Mouse (Mus musculus) brown adipose tissue, adult 24 weeks (tissue): ENCODE data around the gene Ndufaf8. TPM values are rescaled to one million over a fixed set of nuclear protein-coding genes. Genes with fewer than 3 reads are reported as not detected.
A peak's percentile ranks its signal among the peaks of the same experiment; 100 is the strongest.

ENCODE experiments used
- H3K27ac ChIP-seq: fragments of 200-500 bp; replicated peaks from 2 replicates; pipeline ENCODE4 v1.5.1; 2012; ENCODE audit warnings: low read depth, mild to moderate bottlenecking, low read length
- H3K4me1 ChIP-seq: fragments of 200-500 bp; 2 replicates; pipeline ENCODE4 v1.6.1; 2012; ENCODE audit warnings: low read length, mixed read lengths; ENCODE audit not compliant: control insufficient read depth, insufficient read depth, insufficient read length
- H3K4me3 ChIP-seq: fragments of 200-500 bp; 2 replicates; pipeline ENCODE4 v1.5.1; 2012; ENCODE audit warnings: low read depth, mild to moderate bottlenecking, low read length, moderate library complexity; ENCODE audit not compliant: insufficient read depth
- polyA plus RNA-seq: library from polyadenylated mRNA; stranded (reverse); fragments of >200 nt; gene quantifications from 2 replicates; pipeline ENCODE4 v1.2.4, GENCODE M21; 2012; ENCODE audit not compliant: missing spikeins, insufficient read depth, insufficient read length

Ndufaf8 gene
- 84.1 and 118 TPM in 2 replicates for polyA plus RNA-seq

- Histone ChIP-seq H3K4me1 (peaks cover 3% of the 10 kb centered on the region; the same call in 1 of the 2 replicates), H3K27ac (peak within 1 kb of the TSS; percentile 73), H3K4me3 (peak within 1 kb of the TSS; percentile 78)
Observed at GRCm38 (mm10) chr11:120098588-120099511, at the start of gene Ndufaf8, which contains the start of gene Tepsin. Gene Ndufaf8 (plus strand): TSS chr11:120098928. Gene Tepsin (minus strand): TSS chr11:120098731.

GRCm38 (mm10) chr11:120049067-120049466 is 49.7 kb upstream of the Ndufaf8 start:
- Histone ChIP-seq H3K27ac (no peak overlapping the region), H3K4me3 (no peak overlapping the region), H3K4me1 (peaks cover 3% of the 10 kb centered on the region)

DNA sequence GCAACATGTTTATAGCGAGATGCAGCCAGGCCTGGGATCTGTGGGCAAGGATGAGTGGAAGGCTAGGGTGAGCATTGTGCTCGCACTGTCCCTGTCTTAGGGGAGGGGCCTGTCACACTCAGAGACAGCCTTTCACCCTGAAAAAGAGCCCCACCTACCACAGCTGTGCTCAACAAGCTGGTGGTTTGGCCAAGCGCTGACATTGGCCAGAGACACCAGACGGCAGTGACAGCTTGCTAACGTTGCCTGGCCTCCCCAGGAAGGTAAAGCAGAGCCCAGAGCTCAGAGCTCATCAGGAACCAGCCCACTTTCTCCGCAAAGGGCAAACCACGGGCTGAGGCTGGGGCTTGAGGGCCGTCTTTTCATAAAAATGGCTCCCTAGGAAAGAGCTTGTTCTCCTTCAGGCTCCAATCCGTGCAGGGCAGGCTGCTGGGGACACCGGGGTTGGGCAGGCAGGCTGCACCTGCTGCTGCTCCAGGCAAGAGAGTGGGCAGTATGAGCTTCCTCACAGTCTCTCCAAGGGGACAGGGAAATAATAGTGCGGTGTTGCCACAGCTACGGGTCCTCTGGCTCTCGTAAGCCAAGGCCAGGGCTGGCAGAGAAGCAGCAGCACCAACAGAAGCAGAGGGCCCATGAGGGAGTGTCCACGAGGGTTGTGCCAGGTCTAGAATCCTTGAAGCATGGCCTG is 47.5 kb upstream of the Ndufaf8 start:
- Histone ChIP-seq H3K4me1 (peaks cover 3% of the 10 kb centered on the region), H3K4me3 (no peak overlapping the region), H3K27ac (no peak overlapping the region)

GRCm38 (mm10) chr11:120052274-120052673 is 46.5 kb upstream of the Ndufaf8 start:
- H3K27ac ChIP-seq: no peak overlapping the region

GRCm38 (mm10) chr11:120053846-120054245 is 44.9 kb upstream of the Ndufaf8 start:
- Histone ChIP-seq H3K27ac (no peak overlapping the region), H3K4me1 (peaks cover 3% of the 10 kb centered on the region), H3K4me3 (no peak overlapping the region)

More at GRCm38 (mm10) chr11:120052274-120052673, 46.5 kb upstream of the Ndufaf8 start:
- Histone ChIP-seq H3K4me3 (no peak overlapping the region), H3K4me1 (peaks cover 3% of the 10 kb centered on the region)

- H3K4me1 ChIP-seq: peaks cover 3% of the 10 kb centered on the region
- H3K27ac ChIP-seq: no peak overlapping the region
- no peak overlapping the region for H3K4me3 ChIP-seq
Observed at GRCm38 (mm10) chr11:120055953-120056732, 42.6 kb upstream of the Ndufaf8 start.

- H3K4me1 ChIP-seq: no peaks in the 10 kb centered on the region
- no peak overlapping the region for H3K4me3 ChIP-seq
- H3K27ac ChIP-seq: no peak overlapping the region
Observed at GRCm38 (mm10) chr11:120060634-120061033, 38.1 kb upstream of the Ndufaf8 start.

DNA sequence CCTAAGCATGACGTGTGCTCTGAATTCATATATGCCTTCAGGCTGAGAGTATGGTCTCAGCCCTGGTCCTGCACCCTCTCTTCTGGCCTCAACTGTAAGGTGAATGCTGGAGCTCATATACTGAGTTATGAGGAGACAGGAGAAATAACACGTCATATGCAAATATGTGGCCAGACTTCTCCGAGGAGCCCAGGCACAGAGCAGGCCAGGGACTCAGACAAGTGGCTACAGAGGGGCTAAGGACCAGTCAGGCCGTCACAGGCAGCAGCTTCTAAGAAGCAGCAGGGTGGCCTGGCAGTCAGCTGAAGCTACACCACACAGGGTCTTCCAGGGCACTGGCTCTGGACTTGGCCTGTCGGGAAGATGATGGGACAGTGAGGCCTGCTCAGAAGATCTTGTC is 35.4 kb upstream of the Ndufaf8 start:
- Histone ChIP-seq H3K4me1 (no peaks in the 10 kb centered on the region), H3K27ac (no peak overlapping the region), H3K4me3 (no peak overlapping the region)

GRCm38 (mm10) chr11:120064006-120064667 is 34.6 kb upstream of the Ndufaf8 start:
- no peaks in the 10 kb centered on the region for H3K4me1 ChIP-seq
- H3K4me3 ChIP-seq: no peak overlapping the region
- H3K27ac ChIP-seq: no peak overlapping the region

- no peaks in the 10 kb centered on the region for H3K4me1 ChIP-seq
Observed at GRCm38 (mm10) chr11:120064668-120065040, 34.1 kb upstream of the Ndufaf8 start.

GRCm38 (mm10) chr11:120065291-120065690 is 33.4 kb upstream of the Ndufaf8 start:
- Histone ChIP-seq H3K4me1 (no peaks in the 10 kb centered on the region), H3K4me3 (no peak overlapping the region), H3K27ac (no peak overlapping the region)

More at GRCm38 (mm10) chr11:120064668-120065040, 34.1 kb upstream of the Ndufaf8 start:
- Histone ChIP-seq H3K27ac (no peak overlapping the region), H3K4me3 (no peak overlapping the region)

- Histone ChIP-seq H3K4me3 (no peak overlapping the region), H3K4me1 (no peaks in the 10 kb centered on the region), H3K27ac (no peak overlapping the region)
Observed at GRCm38 (mm10) chr11:120067834-120068233, 30.9 kb upstream of the Ndufaf8 start.

DNA sequence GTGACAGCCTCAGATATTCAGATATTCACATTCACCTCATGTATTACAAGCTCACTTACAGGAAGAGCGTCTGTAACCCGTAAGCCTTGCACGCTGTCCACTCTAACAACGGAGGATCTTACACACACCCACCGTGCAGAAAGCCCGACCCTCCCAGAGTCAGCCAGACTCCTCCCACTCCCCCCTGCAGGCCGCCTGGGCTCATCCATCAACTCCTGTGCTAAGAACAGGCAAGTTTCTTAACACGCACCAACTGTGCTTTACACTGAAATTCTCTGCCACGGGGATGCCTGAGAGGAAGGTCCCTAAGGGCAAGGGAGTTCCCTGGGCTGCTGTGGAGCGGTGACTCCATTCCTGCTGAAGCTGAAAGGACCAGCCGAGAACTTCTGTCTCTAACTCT is 29.5 kb upstream of the Ndufaf8 start:
- H3K4me1 ChIP-seq: no peaks in the 10 kb centered on the region

DNA sequence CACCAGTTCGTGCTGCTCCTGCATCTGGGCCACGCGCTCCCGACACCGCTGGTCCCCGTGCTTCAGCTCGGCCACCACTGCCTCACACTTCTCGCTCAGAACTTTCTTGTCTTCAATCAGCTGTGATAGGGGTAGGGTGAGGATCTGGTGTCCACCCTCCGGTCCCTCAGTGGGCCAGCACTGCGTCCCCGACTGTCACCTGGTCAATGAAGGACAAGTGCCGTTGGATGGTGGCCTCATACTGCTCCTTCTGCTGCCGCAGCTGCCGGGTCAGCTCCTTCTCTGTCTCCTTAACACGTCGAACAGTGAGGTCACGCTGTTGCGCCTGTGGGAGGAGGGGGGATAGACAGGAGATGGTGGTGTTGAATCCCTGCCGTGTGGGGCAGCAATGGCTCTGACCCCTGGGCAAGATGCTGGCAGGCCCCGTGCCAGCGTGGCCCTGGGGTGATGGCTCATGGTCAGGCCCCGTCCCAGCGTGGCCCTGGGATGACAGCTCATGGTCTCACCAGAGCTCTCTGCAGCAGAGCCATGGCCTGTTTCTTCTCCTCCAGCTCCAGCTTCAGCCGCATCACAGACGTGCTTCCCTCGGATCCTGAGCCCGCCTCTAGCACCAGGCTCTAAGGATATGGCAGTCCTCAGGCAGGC is 28.3 kb upstream of the Ndufaf8 start:
- no peaks in the 10 kb centered on the region for H3K4me1 ChIP-seq
- H3K4me3 ChIP-seq: no peak overlapping the region

More for the DNA sequence above, 29.5 kb upstream of the Ndufaf8 start:
- Histone ChIP-seq H3K4me3 (no peak overlapping the region), H3K27ac (no peak overlapping the region)

More for the DNA sequence above, 28.3 kb upstream of the Ndufaf8 start:
- no peak overlapping the region for H3K27ac ChIP-seq
